Mouse (Mus musculus): Measurements from ENCODE around the gene Pkd2.

- TF ChIP-seq CTCF (IDR thresholded peaks at IDR 0.05; ENCODE audit: low read depth) (peak; percentile 65), EP300 (optimal IDR thresholded peaks at IDR 0.05) (no peak)
Measured at GRCm38 (mm10) chr5:104432886-104433285, 26.4 kb upstream of the Pkd2 start.
